Mouse (Mus musculus) kidney, postnatal 0 days (tissue): ENCODE measurements at regions not wholly inside any gene's neighbourhood (a gene's known extent, or its start where the extent isn't known, plus 50 kb on each side); places are given as distances from the start of the nearest gene placed in this dataset.

Experiments
- ATAC-seq: fragments of 200-750 bp; cut with Nextera tagmentation; replicated peaks from 2 replicates; pipeline ENCODE4 v1.8.0; 2017; ENCODE audit warnings: low read depth, moderate number of reproducible peaks, moderate TSS enrichment, moderate library complexity; ENCODE audit not compliant: low FRiP score
- DNase-seq: peaks from one replicate; pipeline ENCODE4 v3.0.0-alpha.2; 2016; ENCODE audit warnings: low spot score
- H3K27ac ChIP-seq: fragments of 300-500 bp; sonication (generic); 2 replicates; pipeline ENCODE4 v1.5.1; 2014; ENCODE audit warnings: mild to moderate bottlenecking
- H3K27me3 ChIP-seq: fragments of 300-500 bp; sonication (generic); 2 replicates; pipeline ENCODE4 v1.6.1; 2014; ENCODE audit warnings: low read length, mixed read lengths; ENCODE audit not compliant: insufficient read depth
- H3K36me3 ChIP-seq: fragments of 300-500 bp; sonication (generic); 2 replicates; pipeline ENCODE4 v1.6.1; 2014; ENCODE audit warnings: low read length, mixed read lengths; ENCODE audit not compliant: insufficient read depth
- H3K4me1 ChIP-seq: fragments of 300-500 bp; sonication (generic); replicated peaks from 2 replicates; pipeline ENCODE4 v1.6.1; 2014; ENCODE audit warnings: antibody characterized with exemption, low read length, mixed read lengths; ENCODE audit not compliant: insufficient read depth
- H3K4me2 ChIP-seq: fragments of 300-500 bp; sonication (generic); 2 replicates; pipeline ENCODE4 v1.6.1; 2014; ENCODE audit warnings: mild to moderate bottlenecking, low read length, moderate library complexity, mixed read lengths
- H3K4me3 ChIP-seq: fragments of 300-500 bp; sonication (generic); replicated peaks from 2 replicates; pipeline ENCODE4 v1.5.1; 2014; ENCODE audit warnings: low read depth, low read length
- H3K9ac ChIP-seq: fragments of 300-500 bp; sonication (generic); 2 replicates; pipeline ENCODE4 v1.6.1; 2014; ENCODE audit warnings: low read depth, low read length
- H3K9me3 ChIP-seq: fragments of 300-500 bp; sonication (generic); replicated peaks from 2 replicates; pipeline ENCODE4 v1.6.1; 2016; ENCODE audit warnings: low read length, inconsistent platforms, mixed read lengths
- CTCF ChIP-seq: IDR thresholded peaks from 2 replicates; pipeline ENCODE4 v1.5.1; 2016; ENCODE audit warnings: antibody characterized with exemption, low read depth, mild to moderate bottlenecking, moderate library complexity
- WGBS: fragments of 180-500 bp; shearing (Covaris S2); extraction: QIAGEN DNeasy Blood & Tissue Kit; methylation state at CpG from one replicate; pipeline ENCODE4 v1.1.7; 2014; 5-methylcytosine and 5-hydroxymethylcytosine counted together

GRCm38 (mm10) chr9:32830268-32830891 lies 194.4 kb downstream of the Ets1 start:
- Histone ChIP-seq H3K9ac (no peak overlapping the region), H3K27me3 (no peaks in the 10 kb centered on the region), H3K4me3 (no peak overlapping the region), H3K36me3 (no peaks in the 10 kb centered on the region), H3K9me3 (no peaks in the 10 kb centered on the region), H3K27ac (no peak overlapping the region), H3K4me2 (no peak overlapping the region), H3K4me1 (0 out of 2 replicates have a peak, but pooled peaks cover under 1% of the 10 kb centered on the region)
- ATAC-seq (no peak), DNase-seq (peak; percentile 48)
- 32% methylated on average over 2 of the region's 2 CpGs for WGBS
- TF ChIP-seq CTCF: no peak

- no peak overlapping the region for H3K4me3 ChIP-seq
- H3K9ac ChIP-seq: no peak overlapping the region
- TF ChIP-seq CTCF: no peak
- no peaks in the 10 kb centered on the region for H3K27me3 ChIP-seq
- 0 out of 2 replicates have a peak, but pooled peaks cover 6% of the 10 kb centered on the region for H3K4me1 ChIP-seq
- WGBS: 68% methylated on average over 8 of the region's 8 CpGs
- no peak overlapping the region for H3K27ac ChIP-seq
- H3K36me3 ChIP-seq: no peaks in the 10 kb centered on the region
- no peak overlapping the region for H3K4me2 ChIP-seq
- DNase-seq: no peak
- H3K9me3 ChIP-seq: no peaks in the 10 kb centered on the region
- no peak for ATAC-seq
Measured at GRCm38 (mm10) chr9:32833373-32833772, 197.4 kb downstream of the Ets1 start.

- Histone ChIP-seq H3K4me3 (no peak overlapping the region), H3K27ac (no peak overlapping the region), H3K4me2 (no peak overlapping the region), H3K36me3 (no peaks in the 10 kb centered on the region), H3K4me1 (0 out of 2 replicates have a peak, but pooled peaks cover 6% of the 10 kb centered on the region), H3K9ac (no peak overlapping the region), H3K9me3 (no peaks in the 10 kb centered on the region), H3K27me3 (no peaks in the 10 kb centered on the region)
- ATAC-seq (peak; percentile 91), DNase-seq (peak; percentile 88)
- WGBS: 38% methylated on average over 13 of the region's 13 CpGs
- no peak for TF ChIP-seq CTCF
Measured at GRCm38 (mm10) chr9:32834751-32835625, 199.0 kb downstream of the Ets1 start.

GRCm38 (mm10) chr9:32835626-32835971 lies 199.6 kb downstream of the Ets1 start:
- TF ChIP-seq CTCF: no peak
- DNase-seq (peak; percentile 46), ATAC-seq (peak; percentile 72; the same call in 1 of the 2 replicates)
- no peaks in the 10 kb centered on the region for H3K9me3 ChIP-seq
- no peak overlapping the region for H3K4me2 ChIP-seq
- H3K4me3 ChIP-seq: no peak overlapping the region
- no peak overlapping the region for H3K9ac ChIP-seq
- WGBS: 9% methylated on average over 4 of the region's 4 CpGs
- no peaks in the 10 kb centered on the region for H3K36me3 ChIP-seq
- no peak overlapping the region for H3K27ac ChIP-seq
- H3K4me1 ChIP-seq: 0 out of 2 replicates have a peak, but pooled peaks cover 6% of the 10 kb centered on the region
- H3K27me3 ChIP-seq: no peaks in the 10 kb centered on the region

- H3K9me3 ChIP-seq: no peaks in the 10 kb centered on the region
- ATAC-seq (no peak), DNase-seq (no peak)
- H3K27ac ChIP-seq: no peak overlapping the region
- 0 out of 2 replicates have a peak, but pooled peaks cover 6% of the 10 kb centered on the region for H3K4me1 ChIP-seq
- no peaks in the 10 kb centered on the region for H3K27me3 ChIP-seq
- no peak overlapping the region for H3K4me2 ChIP-seq
- H3K36me3 ChIP-seq: no peaks in the 10 kb centered on the region
- no peak for TF ChIP-seq CTCF
- H3K9ac ChIP-seq: no peak overlapping the region
- WGBS: 38% methylated on average over 5 of the region's 5 CpGs
- H3K4me3 ChIP-seq: no peak overlapping the region
Measured at GRCm38 (mm10) chr9:32836371-32836770, 200.3 kb downstream of the Ets1 start.

- Histone ChIP-seq H3K4me2 (no peak overlapping the region), H3K4me3 (no peak overlapping the region), H3K27ac (no peak overlapping the region), H3K36me3 (no peaks in the 10 kb centered on the region), H3K27me3 (no peaks in the 10 kb centered on the region), H3K4me1 (no peaks in the 10 kb centered on the region), H3K9me3 (no peaks in the 10 kb centered on the region), H3K9ac (no peak overlapping the region)
- no peak for TF ChIP-seq CTCF
- ATAC-seq (no peak), DNase-seq (no peak)
- 97% methylated on average over 2 of the region's 2 CpGs for WGBS
Measured at GRCm38 (mm10) chr9:32847361-32847760, 211.3 kb downstream of the Ets1 start.
